Mouse (Mus musculus) small intestine, adult 2 months (tissue): ENCODE results near the gene Kctd2.

Experiments
- CTCF ChIP-seq: fragments of 200-500 bp; IDR thresholded peaks from 2 replicates; pipeline ENCODE4 v1.5.1; 2012; ENCODE audit warnings: low read depth, mild to moderate bottlenecking, control low read depth, inconsistent platforms, low read length, moderate library complexity, mixed read lengths; ENCODE audit not compliant: insufficient replicate concordance, insufficient read length; ENCODE audit errors: extremely low read depth
- POLR2A ChIP-seq: fragments of 200-500 bp; IDR thresholded peaks from 2 replicates; pipeline ENCODE4 v1.6.1; 2012; ENCODE audit warnings: low read depth, mild to moderate bottlenecking, control low read depth, inconsistent platforms, low read length, moderate library complexity

GRCm38 (mm10) chr11:115384587-115384986 is 35.3 kb upstream of the Kctd2 start:
- TF ChIP-seq CTCF = no peak
- no peak for TF ChIP-seq POLR2A
